Mouse (Mus musculus): ENCODE data around the gene Erf.

- TF ChIP-seq GATA1 (IDR thresholded peaks at IDR 0.05; ENCODE audit: borderline replicate concordance, low read length) (no peak), FLI1 (IDR thresholded peaks at IDR 0.05; ENCODE audit: low read length) (no peak)
Measured at GRCm38 (mm10) chr7:25246759-25247137, 3.8 kb downstream of the Erf start.

All from megakaryocyte, embryonic 14.5 days (primary cell).